Mouse (Mus musculus) thymus, postnatal 25 days (tissue): Measurements from ENCODE around the gene Mrpl24.
A peak's percentile ranks its signal among the peaks of the same experiment; 100 is the strongest.

ENCODE experiments used
- DNase-seq: peaks from one replicate; pipeline ENCODE4 v3.0.0; 2022

The Mrpl24 gene

GRCm38 (mm10) chr3:87910573-87911141 is 8.6 kb upstream of the Mrpl24 start:
- DNase-seq = peak; percentile 23

- DNase-seq = no peak
Observed at GRCm38 (mm10) chr3:87913491-87913890, 5.8 kb upstream of the Mrpl24 start.

GRCm38 (mm10) chr3:87913891-87914290 is 5.4 kb upstream of the Mrpl24 start:
- DNase-seq = no peak

- DNase-seq = no peak
Observed at GRCm38 (mm10) chr3:87916990-87917389, 2.3 kb upstream of the Mrpl24 start.

GRCm38 (mm10) chr3:87918551-87918950 is 755 bp upstream of the Mrpl24 start:
- no peak for DNase-seq

GRCm38 (mm10) chr3:87920270-87920943 is 1.1 kb downstream of the Mrpl24 start:
- DNase-seq = no peak

- no peak for DNase-seq
Observed at GRCm38 (mm10) chr3:87924996-87925395, 5.7 kb downstream of the Mrpl24 start.

GRCm38 (mm10) chr3:87927452-87927851 is 8.1 kb downstream of the Mrpl24 start:
- DNase-seq = no peak

GRCm38 (mm10) chr3:87929341-87930077 is 10.2 kb downstream of the Mrpl24 start:
- no peak for DNase-seq

GRCm38 (mm10) chr3:87930078-87930795 is 10.9 kb downstream of the Mrpl24 start, which contains the start of the genes Isg20l2 and Rrnad1:
Gene Isg20l2 (plus strand): TSS chr3:87930314.
Gene Rrnad1 (minus strand): TSS chr3:87930717.
- DNase-seq = peak; percentile 96

- no peak for DNase-seq
Observed at GRCm38 (mm10) chr3:87934026-87934425, 14.7 kb downstream of the Mrpl24 start.

- DNase-seq = no peak
Observed at GRCm38 (mm10) chr3:87934501-87934900, 15.2 kb downstream of the Mrpl24 start.

GRCm38 (mm10) chr3:87935201-87935600 is 15.9 kb downstream of the Mrpl24 start:
- no peak for DNase-seq

GRCm38 (mm10) chr3:87935776-87936175 is 16.5 kb downstream of the Mrpl24 start:
- peak; percentile 62 for DNase-seq

GRCm38 (mm10) chr3:87940611-87941010 is 21.3 kb downstream of the Mrpl24 start:
- no peak for DNase-seq

- no peak for DNase-seq
Observed at GRCm38 (mm10) chr3:87942471-87942870, 23.2 kb downstream of the Mrpl24 start.

GRCm38 (mm10) chr3:87943586-87943985 is 24.3 kb downstream of the Mrpl24 start:
- DNase-seq = no peak

- no peak for DNase-seq
Observed at GRCm38 (mm10) chr3:87944838-87945600, 25.7 kb downstream of the Mrpl24 start.

- DNase-seq = no peak
Observed at GRCm38 (mm10) chr3:87945781-87946540, 26.7 kb downstream of the Mrpl24 start.

- DNase-seq = no peak
Observed at GRCm38 (mm10) chr3:87946541-87946860, 27.2 kb downstream of the Mrpl24 start.

- no peak for DNase-seq
Observed at GRCm38 (mm10) chr3:87947056-87947810, 27.9 kb downstream of the Mrpl24 start.
